Mouse (Mus musculus) stomach, postnatal 0 days (tissue): ENCODE measurements at regions not wholly inside any gene's neighbourhood (a gene's known extent, or its start where the extent isn't known, plus 50 kb on each side); places are given as distances from the start of the nearest gene placed in this dataset.

ENCODE experiments used
- ATAC-seq: fragments of 200-750 bp; cut with Nextera tagmentation; 2 replicates; pipeline ENCODE4 v1.8.0; 2017; ENCODE audit not compliant: low FRiP score, low TSS enrichment
- DNase-seq: peaks from one replicate; pipeline ENCODE4 v3.0.0-alpha.2; 2016; ENCODE audit warnings: low spot score
- H3K27ac ChIP-seq: fragments of 300-500 bp; sonication (generic); replicated peaks from 2 replicates; pipeline ENCODE4 v1.5.1; 2014; ENCODE audit warnings: mild to moderate bottlenecking, control low read depth
- H3K27me3 ChIP-seq: fragments of 300-500 bp; sonication (generic); 2 replicates; pipeline ENCODE4 v1.6.1; 2014; ENCODE audit warnings: low read length; ENCODE audit not compliant: control insufficient read depth, insufficient read depth
- H3K36me3 ChIP-seq: fragments of 300-500 bp; sonication (generic); 2 replicates; pipeline ENCODE4 v1.6.1; 2014; ENCODE audit warnings: low read length, mixed read lengths; ENCODE audit not compliant: control insufficient read depth, insufficient read depth
- H3K4me1 ChIP-seq: fragments of 300-500 bp; sonication (generic); replicated peaks from 2 replicates; pipeline ENCODE4 v1.6.1; 2014; ENCODE audit warnings: antibody characterized with exemption; ENCODE audit not compliant: control insufficient read depth, insufficient read depth
- H3K4me2 ChIP-seq: fragments of 300-500 bp; sonication (generic); replicated peaks from 2 replicates; pipeline ENCODE4 v1.6.1; 2014; ENCODE audit warnings: low read depth, mild to moderate bottlenecking, control low read depth, moderate library complexity
- H3K4me3 ChIP-seq: fragments of 300-500 bp; sonication (generic); 2 replicates; pipeline ENCODE4 v1.5.1; 2014; ENCODE audit warnings: low read depth, low read length, control low read depth
- H3K9ac ChIP-seq: fragments of 300-500 bp; sonication (generic); 2 replicates; pipeline ENCODE4 v1.6.1; 2014; ENCODE audit warnings: mild to moderate bottlenecking, low read length, control low read depth, mixed read lengths
- H3K9me3 ChIP-seq: fragments of 300-500 bp; sonication (generic); 2 replicates; pipeline ENCODE4 v1.6.1; 2016; ENCODE audit warnings: low read length; ENCODE audit not compliant: control insufficient read depth
- CTCF ChIP-seq: IDR thresholded peaks from 2 replicates; pipeline ENCODE4 v1.5.1; 2016; ENCODE audit warnings: antibody characterized with exemption, low read depth, mild to moderate bottlenecking, moderate library complexity
- EP300 ChIP-seq: optimal IDR thresholded peaks from 2 replicates; pipeline ENCODE3; 2016; ENCODE audit warnings: antibody characterized with exemption
- WGBS: fragments of 180-500 bp; shearing (Covaris S2); extraction: QIAGEN DNeasy Blood & Tissue Kit; methylation state at CpG from one replicate; pipeline ENCODE4 v1.1.7; 2014; 5-methylcytosine and 5-hydroxymethylcytosine counted together

- ATAC-seq (no peak), DNase-seq (no peak)
- no peaks in the 10 kb centered on the region for H3K9me3 ChIP-seq
- no peak overlapping the region for H3K4me2 ChIP-seq
- H3K4me3 ChIP-seq: no peak overlapping the region
- no peaks in the 10 kb centered on the region for H3K27me3 ChIP-seq
- H3K4me1 ChIP-seq: no peaks in the 10 kb centered on the region; the same call in 1 of the 2 replicates
- WGBS: 67% methylated on average over 1 of the region's 1 CpGs
- no peak overlapping the region for H3K27ac ChIP-seq
- H3K36me3 ChIP-seq: no peaks in the 10 kb centered on the region
- no peak for TF ChIP-seq EP300
- TF ChIP-seq CTCF: no peak
- H3K9ac ChIP-seq: no peak overlapping the region
Measured at GRCm38 (mm10) chr1:64229654-64230053, 107.6 kb upstream of the Klf7 start.

- TF ChIP-seq CTCF: no peak
- peak; percentile 72 for TF ChIP-seq EP300
- H3K4me2 ChIP-seq: no peak overlapping the region
- H3K27me3 ChIP-seq: no peaks in the 10 kb centered on the region
- no peaks in the 10 kb centered on the region for H3K36me3 ChIP-seq
- WGBS: 26% methylated on average over 16 of the region's 16 CpGs
- H3K4me3 ChIP-seq: no peak overlapping the region
- peak overlapping the region; percentile 58 for H3K27ac ChIP-seq
- H3K4me1 ChIP-seq: peaks cover 7% of the 10 kb centered on the region; the same call in 1 of the 2 replicates
- ATAC-seq (peak; percentile 94), DNase-seq (peak; percentile 69)
- no peak overlapping the region for H3K9ac ChIP-seq
- H3K9me3 ChIP-seq: no peaks in the 10 kb centered on the region
Measured at GRCm38 (mm10) chr1:64226001-64226918, 104.2 kb upstream of the Klf7 start.

- DNase-seq (no peak), ATAC-seq (no peak)
- H3K4me3 ChIP-seq: no peak overlapping the region
- WGBS: 63% methylated on average over 19 of the region's 19 CpGs
- H3K27me3 ChIP-seq: no peaks in the 10 kb centered on the region
- TF ChIP-seq CTCF (no peak), EP300 (no peak)
- H3K4me1 ChIP-seq: peaks cover 7% of the 10 kb centered on the region; the same call in 1 of the 2 replicates
- H3K9ac ChIP-seq: no peak overlapping the region
- H3K4me2 ChIP-seq: no peak overlapping the region
- H3K36me3 ChIP-seq: no peaks in the 10 kb centered on the region
- no peaks in the 10 kb centered on the region for H3K9me3 ChIP-seq
- no peak overlapping the region for H3K27ac ChIP-seq
Measured at GRCm38 (mm10) chr1:64223779-64224687, 102.0 kb upstream of the Klf7 start.

- DNase-seq: no peak
- Histone ChIP-seq H3K9me3 (no peaks in the 10 kb centered on the region), H3K9ac (no peak overlapping the region), H3K4me1 (peaks cover 7% of the 10 kb centered on the region; the same call in 1 of the 2 replicates), H3K36me3 (no peaks in the 10 kb centered on the region), H3K27me3 (no peaks in the 10 kb centered on the region), H3K4me2 (no peak overlapping the region), H3K27ac (no peak overlapping the region), H3K4me3 (no peak overlapping the region)
- 14% methylated on average over 2 of the region's 2 CpGs for WGBS
- TF ChIP-seq CTCF (no peak), EP300 (no peak)
- ATAC-seq: no peak
Measured at GRCm38 (mm10) chr1:64222475-64222874, 100.4 kb upstream of the Klf7 start.

- no peaks in the 10 kb centered on the region for H3K9me3 ChIP-seq
- H3K27me3 ChIP-seq: no peaks in the 10 kb centered on the region
- no peak overlapping the region for H3K4me2 ChIP-seq
- H3K27ac ChIP-seq: no peak overlapping the region
- H3K36me3 ChIP-seq: no peaks in the 10 kb centered on the region
- H3K4me3 ChIP-seq: no peak overlapping the region
- ATAC-seq (no peak), DNase-seq (no peak)
- 97% methylated on average over 1 of the region's 1 CpGs for WGBS
- H3K4me1 ChIP-seq: 0 out of 2 replicates have a peak, but pooled peaks cover 7% of the 10 kb centered on the region
- no peak for TF ChIP-seq EP300
- TF ChIP-seq CTCF: no peak
- no peak overlapping the region for H3K9ac ChIP-seq
Measured at GRCm38 (mm10) chr1:64220486-64220885, 98.4 kb upstream of the Klf7 start.

- Histone ChIP-seq H3K9ac (no peak overlapping the region), H3K9me3 (no peaks in the 10 kb centered on the region), H3K4me2 (no peak overlapping the region), H3K27ac (no peak overlapping the region), H3K27me3 (no peaks in the 10 kb centered on the region), H3K36me3 (no peaks in the 10 kb centered on the region), H3K4me3 (no peak overlapping the region), H3K4me1 (0 out of 2 replicates have a peak, but pooled peaks cover 7% of the 10 kb centered on the region)
- TF ChIP-seq CTCF (no peak), EP300 (no peak)
- WGBS: 81% methylated on average over 5 of the region's 5 CpGs
- no peak for DNase-seq
- no peak for ATAC-seq
Measured at GRCm38 (mm10) chr1:64220040-64220439, 98.0 kb upstream of the Klf7 start.
